Mouse (Mus musculus): ENCODE results near the gene Btrc. TPM values are rescaled to one million over a fixed set of nuclear protein-coding genes. Genes with fewer than 3 reads are reported as not detected.
"Not testable (repeated sequence)": the region's sequence is repeated elsewhere in the genome, so short reads cannot be mapped to it uniquely, and the experiment has no call there.

Btrc gene
- polyA plus RNA-seq, 1 experiment from 2014 or later = 65.1 TPM

DNA sequence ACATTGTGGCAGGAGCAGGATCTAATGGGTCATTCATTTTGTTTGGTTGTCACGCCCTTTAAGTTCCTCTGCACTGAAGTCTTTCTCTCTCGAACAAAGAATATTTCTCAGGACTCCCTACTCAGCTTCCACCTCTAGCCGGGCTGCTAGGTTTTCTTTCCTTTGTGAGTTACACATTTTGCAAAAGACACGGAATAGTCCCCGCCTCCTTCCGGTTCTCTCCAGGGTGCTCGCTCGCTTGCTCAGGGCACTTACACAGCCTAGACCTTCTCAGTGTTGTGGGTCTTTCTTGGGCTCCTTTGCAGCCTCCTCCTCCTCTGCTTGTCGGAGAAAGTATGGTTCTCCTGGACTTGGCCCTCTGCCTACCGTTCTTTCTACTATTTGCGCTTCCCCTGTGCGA is 13.1 kb upstream of the Btrc start:
- 66% methylated on average over 12 of the region's 12 CpGs for WGBS

DNA sequence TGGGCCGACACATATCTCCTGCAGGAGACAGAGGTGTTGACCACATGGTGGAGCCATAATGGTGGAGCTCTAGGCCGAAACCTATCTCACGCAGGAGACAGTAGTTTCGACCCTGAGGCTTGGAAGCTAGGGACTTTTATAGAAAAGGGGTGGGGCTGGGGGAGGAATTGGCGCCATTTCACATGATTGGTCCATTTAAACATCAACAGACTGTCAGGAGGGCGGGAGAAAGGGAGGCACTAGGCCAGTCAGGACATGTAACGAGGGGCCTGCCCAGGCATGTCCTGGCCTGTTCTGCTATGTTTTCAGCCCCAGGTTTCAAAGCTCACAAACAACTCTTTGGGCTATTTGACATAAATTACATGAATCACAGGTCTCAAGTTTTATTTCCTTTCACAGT is 10.8 kb upstream of the Btrc start:
- not testable (repeated sequence) for H3K9me3 ChIP-seq (ENCODE audit: control insufficient read depth, low read length); H3K36me3 ChIP-seq (ENCODE audit: control insufficient read depth, insufficient read depth); ATAC-seq; H3K4me3 ChIP-seq (replicated peaks; ENCODE audit: low read length); H3K27me3 ChIP-seq (replicated peaks; ENCODE audit: control insufficient read depth, insufficient read depth, low read length); H3K4me2 ChIP-seq (ENCODE audit: low read length); H3K4me1 ChIP-seq (replicated peaks; ENCODE audit: control insufficient read depth, insufficient read depth, low read length); H3K9ac ChIP-seq (replicated peaks; ENCODE audit: low read depth, low read length); H3K27ac ChIP-seq (ENCODE audit: low read length)
- 87% methylated on average over 7 of the region's 7 CpGs for WGBS

More for the DNA sequence above, 13.1 kb upstream of the Btrc start:
- Histone ChIP-seq H3K4me3 (replicated peaks; ENCODE audit: low read length) (no peak overlapping the region), H3K36me3 (ENCODE audit: control insufficient read depth, insufficient read depth) (no peaks in the 10 kb centered on the region), H3K27ac (ENCODE audit: low read length) (no peak overlapping the region), H3K9ac (replicated peaks; ENCODE audit: low read depth, low read length) (no peak overlapping the region), H3K9me3 (ENCODE audit: control insufficient read depth, low read length) (no peaks in the 10 kb centered on the region), H3K4me2 (ENCODE audit: low read length) (no peak overlapping the region), H3K27me3 (replicated peaks; ENCODE audit: control insufficient read depth, insufficient read depth, low read length) (no peaks in the 10 kb centered on the region), H3K4me1 (replicated peaks; ENCODE audit: control insufficient read depth, insufficient read depth, low read length) (no peaks in the 10 kb centered on the region)
- no peak for ATAC-seq

DNA sequence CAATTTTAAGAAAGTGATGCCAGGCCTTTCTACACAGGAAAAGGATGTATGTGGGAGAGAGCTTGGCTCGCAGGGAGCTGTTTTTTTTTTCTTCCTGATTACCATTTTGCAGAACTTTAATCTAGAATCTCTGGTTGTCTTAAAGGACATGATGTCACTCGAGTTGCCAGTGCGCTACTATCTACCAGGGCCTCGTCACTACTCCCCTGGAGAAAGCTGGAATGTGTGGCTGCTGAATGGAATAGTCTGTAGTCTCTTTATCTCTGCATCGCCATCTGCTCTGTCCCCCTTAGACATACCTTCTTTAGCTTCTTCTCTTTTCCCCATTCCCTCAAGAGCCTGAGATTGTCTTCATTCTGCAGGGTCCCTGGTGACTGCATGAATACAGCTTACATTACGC is 7.9 kb upstream of the Btrc start:
- H3K36me3 ChIP-seq (ENCODE audit: control insufficient read depth, insufficient read depth) = no peaks in the 10 kb centered on the region
- no peaks in the 10 kb centered on the region for H3K9me3 ChIP-seq (ENCODE audit: control insufficient read depth, low read length)
- WGBS = 81% methylated on average over 6 of the region's 6 CpGs
- ATAC-seq = no peak
- H3K4me3 ChIP-seq (replicated peaks; ENCODE audit: low read length) = no peak overlapping the region
- no peak overlapping the region for H3K4me2 ChIP-seq (ENCODE audit: low read length)
- no peak overlapping the region for H3K9ac ChIP-seq (replicated peaks; ENCODE audit: low read depth, low read length)
- no peak overlapping the region for H3K27ac ChIP-seq (ENCODE audit: low read length)
- no peaks in the 10 kb centered on the region for H3K4me1 ChIP-seq (replicated peaks; ENCODE audit: control insufficient read depth, insufficient read depth, low read length)
- H3K27me3 ChIP-seq (replicated peaks; ENCODE audit: control insufficient read depth, insufficient read depth, low read length) = no peaks in the 10 kb centered on the region

DNA sequence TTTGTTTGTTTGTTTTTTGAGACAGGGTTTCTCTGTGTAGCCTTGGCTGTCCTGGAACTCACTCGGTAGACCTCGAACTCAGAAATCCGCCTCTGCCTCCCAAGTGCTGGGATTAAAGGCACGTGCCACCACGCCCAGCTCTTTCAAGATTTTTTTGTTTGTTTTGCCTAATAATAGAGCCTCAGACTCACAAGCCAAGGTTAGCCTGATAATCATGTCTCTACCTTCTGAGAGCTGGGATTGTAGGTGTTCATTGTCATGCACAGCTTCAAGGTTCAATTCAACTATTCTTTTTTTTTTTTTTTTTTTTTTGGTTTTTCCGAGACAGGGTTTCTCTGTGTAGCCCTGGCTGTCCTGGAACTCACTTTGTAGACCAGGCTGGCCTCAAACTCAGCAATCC is 6.7 kb upstream of the Btrc start:
- H3K4me1 ChIP-seq (replicated peaks; ENCODE audit: control insufficient read depth, insufficient read depth, low read length); H3K4me3 ChIP-seq (replicated peaks; ENCODE audit: low read length); H3K9ac ChIP-seq (replicated peaks; ENCODE audit: low read depth, low read length); H3K4me2 ChIP-seq (ENCODE audit: low read length); H3K36me3 ChIP-seq (ENCODE audit: control insufficient read depth, insufficient read depth); H3K27me3 ChIP-seq (replicated peaks; ENCODE audit: control insufficient read depth, insufficient read depth, low read length); H3K27ac ChIP-seq (ENCODE audit: low read length); ATAC-seq; H3K9me3 ChIP-seq (ENCODE audit: control insufficient read depth, low read length): not testable (repeated sequence)
- 85% methylated on average over 6 of the region's 6 CpGs for WGBS

DNA sequence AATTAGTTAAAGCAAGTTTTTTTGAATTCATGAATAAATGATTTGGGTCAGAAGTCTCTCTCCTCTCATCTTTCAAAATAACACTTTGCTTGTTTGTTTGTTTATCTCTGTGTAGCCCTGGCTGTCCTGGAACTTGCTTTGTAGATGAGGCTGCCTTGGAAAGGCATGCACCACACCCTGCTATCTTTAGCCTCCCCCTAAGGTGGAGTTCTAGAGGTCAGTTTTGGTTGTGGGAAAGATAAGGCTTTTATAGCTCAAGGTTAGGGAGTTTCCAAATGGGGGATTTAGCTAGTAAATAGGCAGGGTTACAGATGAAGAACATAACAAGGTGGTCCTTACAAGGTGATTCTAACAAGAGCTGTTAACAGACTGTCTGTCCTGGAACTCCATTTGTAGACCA is 3.0 kb upstream of the Btrc start:
- Histone ChIP-seq H3K36me3 (ENCODE audit: control insufficient read depth, insufficient read depth) (no peaks in the 10 kb centered on the region), H3K9ac (replicated peaks; ENCODE audit: low read depth, low read length) (no peak overlapping the region), H3K4me2 (ENCODE audit: low read length) (no peak overlapping the region), H3K4me3 (replicated peaks; ENCODE audit: low read length) (no peak overlapping the region), H3K27me3 (replicated peaks; ENCODE audit: control insufficient read depth, insufficient read depth, low read length) (no peaks in the 10 kb centered on the region), H3K4me1 (replicated peaks; ENCODE audit: control insufficient read depth, insufficient read depth, low read length) (peaks cover 10% of the 10 kb centered on the region), H3K27ac (ENCODE audit: low read length) (no peak overlapping the region), H3K9me3 (ENCODE audit: control insufficient read depth, low read length) (no peaks in the 10 kb centered on the region)
- ATAC-seq = no peak

DNA sequence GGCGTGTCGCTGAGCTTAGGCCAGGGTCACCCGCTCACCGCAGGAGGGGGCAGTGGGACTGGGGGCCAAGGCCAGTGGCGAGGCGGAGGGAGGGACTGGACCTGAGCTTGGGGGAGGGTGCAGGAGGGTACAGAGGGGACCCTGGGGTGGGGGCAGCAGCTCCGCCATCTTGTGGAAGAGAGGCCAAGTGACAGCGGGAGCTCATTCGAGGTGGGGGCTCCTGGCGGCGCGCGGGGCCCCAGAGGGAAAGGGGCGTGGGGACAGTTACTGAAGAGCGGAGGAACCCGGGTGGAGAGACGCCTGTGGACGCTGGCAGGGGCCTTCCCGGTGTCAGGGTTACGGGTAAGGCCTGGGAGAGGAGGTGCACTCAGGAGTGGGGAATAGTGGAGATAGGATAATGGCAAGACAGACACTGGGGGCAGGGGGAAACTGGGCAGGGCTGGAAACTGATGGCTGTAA is 428 bp downstream of the Btrc start:
- peak; percentile 70 for ATAC-seq
- peak overlapping the region; percentile 95 for H3K9ac ChIP-seq (replicated peaks; ENCODE audit: low read depth, low read length)

DNA sequence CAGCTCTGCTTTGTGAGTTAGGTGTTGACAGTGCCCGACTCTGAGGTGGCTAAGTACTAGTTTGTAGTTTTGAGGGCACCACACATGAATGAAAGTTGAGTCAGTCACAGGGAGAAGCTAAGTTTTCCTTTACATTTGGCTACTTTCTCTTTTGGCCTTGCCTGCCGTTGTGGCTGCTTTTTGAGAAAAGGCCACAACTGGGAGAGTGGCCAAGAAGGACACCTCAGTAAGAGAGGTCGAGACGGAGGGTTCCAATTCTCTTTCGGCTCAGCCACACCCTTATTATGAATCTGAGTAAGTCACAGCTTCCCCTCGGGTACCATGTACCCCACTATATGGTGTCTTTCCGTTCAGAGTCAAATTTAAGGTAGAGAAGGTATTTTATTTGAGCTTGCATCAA is 3.1 kb downstream of the Btrc start:
- H3K36me3 ChIP-seq (ENCODE audit: control insufficient read depth, insufficient read depth) = no peaks in the 10 kb centered on the region
- peaks cover 18% of the 10 kb centered on the region for H3K4me1 ChIP-seq (replicated peaks; ENCODE audit: control insufficient read depth, insufficient read depth, low read length)
- no peak overlapping the region for H3K4me2 ChIP-seq (ENCODE audit: low read length)
- H3K27ac ChIP-seq (ENCODE audit: low read length) = no peak overlapping the region
- H3K9ac ChIP-seq (replicated peaks; ENCODE audit: low read depth, low read length) = no peak overlapping the region
- H3K27me3 ChIP-seq (replicated peaks; ENCODE audit: control insufficient read depth, insufficient read depth, low read length) = no peaks in the 10 kb centered on the region
- 89% methylated on average over 7 of the region's 7 CpGs for WGBS
- no peaks in the 10 kb centered on the region for H3K9me3 ChIP-seq (ENCODE audit: control insufficient read depth, low read length)
- H3K4me3 ChIP-seq (replicated peaks; ENCODE audit: low read length) = no peak overlapping the region
- ATAC-seq = no peak

More for the DNA sequence above, 428 bp downstream of the Btrc start:
- H3K4me3 ChIP-seq (replicated peaks; ENCODE audit: low read length) = peak overlapping the region; percentile 90
- peak overlapping the region; percentile 96 for H3K27ac ChIP-seq (ENCODE audit: low read length)
- no peaks in the 10 kb centered on the region for H3K9me3 ChIP-seq (ENCODE audit: control insufficient read depth, low read length)
- H3K4me1 ChIP-seq (replicated peaks; ENCODE audit: control insufficient read depth, insufficient read depth, low read length) = peaks cover 15% of the 10 kb centered on the region
- no peaks in the 10 kb centered on the region for H3K27me3 ChIP-seq (replicated peaks; ENCODE audit: control insufficient read depth, insufficient read depth, low read length)
- peak overlapping the region; percentile 82 for H3K4me2 ChIP-seq (ENCODE audit: low read length)
- H3K36me3 ChIP-seq (ENCODE audit: control insufficient read depth, insufficient read depth) = no peaks in the 10 kb centered on the region
- under 1% methylated on average over 20 of the region's 20 CpGs for WGBS

DNA sequence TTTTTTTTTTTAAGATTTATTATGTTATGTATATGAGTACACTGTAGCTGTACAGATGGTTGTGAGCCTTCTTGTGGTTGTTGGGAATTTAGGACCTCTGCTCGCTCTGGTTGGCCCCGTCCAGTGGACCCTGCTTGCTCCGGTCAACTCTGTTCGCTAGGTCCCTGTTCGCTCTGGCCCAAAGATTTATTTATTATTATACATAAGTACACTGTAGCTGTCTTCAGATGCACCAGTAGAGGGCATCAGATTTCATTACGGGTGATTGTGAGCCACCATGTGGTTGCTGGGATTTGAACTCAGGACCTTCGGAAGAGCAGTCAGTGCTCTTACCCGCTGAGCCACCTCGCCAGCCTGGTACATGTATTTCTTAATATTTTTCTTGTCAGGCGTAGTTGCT is 21.3 kb downstream of the Btrc start:
- 98% methylated on average over 10 of the region's 10 CpGs for WGBS
- H3K27ac ChIP-seq (ENCODE audit: low read length); H3K9me3 ChIP-seq (ENCODE audit: control insufficient read depth, low read length); H3K4me1 ChIP-seq (replicated peaks; ENCODE audit: control insufficient read depth, insufficient read depth, low read length); H3K9ac ChIP-seq (replicated peaks; ENCODE audit: low read depth, low read length); H3K4me2 ChIP-seq (ENCODE audit: low read length); H3K36me3 ChIP-seq (ENCODE audit: control insufficient read depth, insufficient read depth); ATAC-seq; H3K4me3 ChIP-seq (replicated peaks; ENCODE audit: low read length); H3K27me3 ChIP-seq (replicated peaks; ENCODE audit: control insufficient read depth, insufficient read depth, low read length): not testable (repeated sequence)

DNA sequence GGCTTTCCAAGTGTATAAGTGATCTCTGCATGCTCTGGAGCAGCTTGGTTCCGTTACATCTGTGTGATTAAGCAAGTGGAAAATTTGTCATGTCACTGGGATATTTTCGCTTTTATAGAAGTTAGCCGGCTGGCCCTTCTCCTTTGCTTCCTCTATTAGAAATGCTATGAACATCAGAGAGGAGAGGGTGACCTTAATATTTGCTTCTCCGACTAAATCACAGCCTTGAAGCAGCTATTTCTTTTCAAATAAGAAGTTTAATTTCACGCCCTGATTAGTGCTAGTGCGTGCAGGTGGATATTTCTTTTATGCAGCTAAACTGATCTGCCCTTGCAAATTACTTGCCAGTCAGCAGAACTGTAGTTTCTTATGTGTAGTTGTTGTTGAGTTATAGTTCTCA is 25.0 kb downstream of the Btrc start:
- WGBS = 79% methylated on average over 6 of the region's 6 CpGs
- H3K9me3 ChIP-seq (ENCODE audit: control insufficient read depth, low read length) = no peaks in the 10 kb centered on the region
- H3K4me3 ChIP-seq (replicated peaks; ENCODE audit: low read length) = no peak overlapping the region
- no peak overlapping the region for H3K9ac ChIP-seq (replicated peaks; ENCODE audit: low read depth, low read length)
- peaks cover 6% of the 10 kb centered on the region; the same call in 1 of the 2 replicates for H3K36me3 ChIP-seq (ENCODE audit: control insufficient read depth, insufficient read depth)
- no peaks in the 10 kb centered on the region for H3K27me3 ChIP-seq (replicated peaks; ENCODE audit: control insufficient read depth, insufficient read depth, low read length)
- no peak overlapping the region for H3K4me2 ChIP-seq (ENCODE audit: low read length)
- no peaks in the 10 kb centered on the region for H3K4me1 ChIP-seq (replicated peaks; ENCODE audit: control insufficient read depth, insufficient read depth, low read length)
- no peak overlapping the region for H3K27ac ChIP-seq (ENCODE audit: low read length)
- no peak for ATAC-seq

DNA sequence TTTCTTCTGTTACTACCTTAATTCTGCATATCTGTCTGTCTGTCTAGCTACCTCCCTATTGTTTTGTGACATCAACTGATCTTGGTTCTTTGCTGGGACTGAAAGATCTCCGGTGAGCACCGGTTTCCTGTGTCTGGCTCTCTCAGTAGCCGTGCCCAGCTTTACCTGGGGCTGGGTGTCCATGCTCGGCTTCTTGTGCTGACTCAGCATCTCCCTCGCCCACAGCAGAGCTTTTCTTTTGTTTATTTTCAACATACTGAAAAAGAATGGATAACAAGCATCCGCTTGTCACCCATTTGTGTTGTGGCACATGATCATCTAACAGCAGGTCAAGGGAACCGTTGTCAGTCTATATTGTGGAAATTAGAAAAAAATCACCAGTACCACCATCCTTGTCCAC is 30.5 kb downstream of the Btrc start:
- ATAC-seq = no peak
- 80% methylated on average over 7 of the region's 7 CpGs for WGBS
- H3K36me3 ChIP-seq (ENCODE audit: control insufficient read depth, insufficient read depth) = no peaks in the 10 kb centered on the region
- no peak overlapping the region for H3K9ac ChIP-seq (replicated peaks; ENCODE audit: low read depth, low read length)
- no peaks in the 10 kb centered on the region for H3K9me3 ChIP-seq (ENCODE audit: control insufficient read depth, low read length)
- H3K27ac ChIP-seq (ENCODE audit: low read length) = no peak overlapping the region
- H3K4me3 ChIP-seq (replicated peaks; ENCODE audit: low read length) = no peak overlapping the region
- no peak overlapping the region for H3K4me2 ChIP-seq (ENCODE audit: low read length)
- H3K4me1 ChIP-seq (replicated peaks; ENCODE audit: control insufficient read depth, insufficient read depth, low read length) = no peaks in the 10 kb centered on the region
- H3K27me3 ChIP-seq (replicated peaks; ENCODE audit: control insufficient read depth, insufficient read depth, low read length) = no peaks in the 10 kb centered on the region
